Mouse (Mus musculus): ENCODE data around the gene Acd. TPM values are rescaled to one million over a fixed set of nuclear protein-coding genes. Genes with fewer than 3 reads are reported as not detected.

The Acd gene
- total RNA-seq, 2 experiments from 2014 or later = 23.1 to 24.0 TPM

- no peak for DNase-seq (ENCODE audit: low spot score in 2 of 2)
Observed at GRCm38 (mm10) chr8:105702731-105703415, 2.0 kb upstream of the Acd start.

- DNase-seq (ENCODE audit: low spot score in 2 of 2) = no peak
Observed at GRCm38 (mm10) chr8:105702001-105702401, 1.1 kb upstream of the Acd start.

GRCm38 (mm10) chr8:105700566-105700965, 336 bp downstream of the Acd start:
- DNase-seq (ENCODE audit: low spot score in 2 of 2) = peak in 1 of 2 experiments; percentile 40

- no peak for DNase-seq (ENCODE audit: low spot score in 2 of 2)
Observed at GRCm38 (mm10) chr8:105699488-105700215, 1.2 kb downstream of the Acd start.

- no peak for DNase-seq (ENCODE audit: low spot score in 2 of 2)
Observed at GRCm38 (mm10) chr8:105698734-105699133, 2.2 kb downstream of the Acd start.

DNA sequence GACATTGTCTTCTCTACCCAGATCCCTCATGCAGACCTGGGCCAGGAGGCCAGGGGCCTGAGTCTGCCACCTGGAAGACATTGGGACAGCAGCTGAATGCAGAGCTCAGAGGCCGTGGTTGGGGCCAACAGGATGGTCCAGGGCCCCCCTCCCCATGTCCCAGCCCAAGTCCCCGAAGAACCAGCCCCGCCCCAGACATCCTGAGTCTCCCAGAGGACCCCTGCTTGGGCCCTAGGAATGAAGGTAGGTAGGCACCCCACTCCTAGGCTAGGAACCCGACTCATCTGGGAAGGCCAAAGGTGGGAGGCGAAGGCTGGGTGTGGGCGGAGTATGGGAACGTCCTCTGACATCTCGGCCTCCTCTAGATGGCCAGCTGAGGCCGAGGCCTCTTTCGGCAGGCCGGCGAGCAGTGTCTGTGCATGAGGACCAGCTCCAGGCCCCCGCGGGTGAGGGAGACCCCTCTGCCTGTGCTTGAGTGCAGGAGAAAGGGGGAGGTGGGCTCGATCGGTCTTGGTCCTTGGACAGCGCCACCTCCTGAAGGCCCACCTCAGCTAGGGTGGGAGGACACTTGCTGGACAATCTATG, 3.6 kb downstream of the Acd start:
- DNase-seq (ENCODE audit: low spot score in 2 of 2) = no peak

GRCm38 (mm10) chr8:105695080-105695780, 5.7 kb downstream of the Acd start:
- no peak for DNase-seq (ENCODE audit: low spot score in 2 of 2)

- no peak for DNase-seq (ENCODE audit: low spot score in 2 of 2)
Observed at GRCm38 (mm10) chr8:105694051-105694799, 6.7 kb downstream of the Acd start.

GRCm38 (mm10) chr8:105693648-105694047, 7.3 kb downstream of the Acd start:
- DNase-seq (ENCODE audit: low spot score in 2 of 2) = peak in 1 of 2 experiments; percentile 68

DNA sequence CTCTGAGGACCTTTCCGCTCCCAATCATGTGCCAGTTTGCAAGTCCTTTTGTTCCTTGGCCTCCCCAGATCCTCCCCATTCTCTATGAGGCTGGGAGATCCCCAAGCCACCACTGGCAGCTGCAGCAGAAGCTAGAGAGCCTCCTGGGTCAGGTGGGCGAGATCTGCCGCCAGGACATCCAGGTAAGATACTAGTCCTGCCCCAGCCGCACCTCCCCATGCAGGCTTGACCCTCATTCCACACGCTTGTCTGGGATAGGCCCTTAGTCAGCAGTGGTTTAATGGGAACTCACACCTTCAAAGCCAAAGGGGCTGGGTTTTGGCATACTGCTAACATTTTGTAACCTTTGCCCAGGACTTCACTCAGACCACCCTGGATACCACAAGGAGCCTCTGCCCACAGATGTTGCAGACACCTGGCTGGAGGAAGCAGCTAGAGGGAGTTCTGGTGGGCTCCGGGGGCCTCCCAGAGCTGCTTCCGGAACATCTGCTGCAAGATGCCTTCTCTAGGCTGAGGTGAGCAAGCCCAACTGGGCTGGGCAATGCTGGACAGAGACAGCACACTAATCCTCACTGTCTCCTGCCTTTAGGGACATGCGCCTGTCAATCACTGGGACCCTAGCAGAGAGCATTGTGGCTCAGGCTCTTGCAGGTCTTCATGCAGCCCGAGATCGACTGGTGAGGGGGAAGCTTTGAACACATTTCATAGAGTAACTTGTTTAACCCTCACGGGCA, 8.3 kb downstream of the Acd start:
- no peak for DNase-seq (ENCODE audit: low spot score in 2 of 2)

GRCm38 (mm10) chr8:105690978-105691377, 9.9 kb downstream of the Acd start:
- no peak for DNase-seq (ENCODE audit: low spot score in 2 of 2)

- DNase-seq (ENCODE audit: low spot score in 2 of 2) = no peak
Observed at GRCm38 (mm10) chr8:105689983-105690360, 10.9 kb downstream of the Acd start.

GRCm38 (mm10) chr8:105689256-105689982, 11.5 kb downstream of the Acd start:
- DNase-seq (ENCODE audit: low spot score in 2 of 2) = no peak

- no peak for DNase-seq (ENCODE audit: low spot score in 2 of 2)
Observed at GRCm38 (mm10) chr8:105688242-105688752, 12.6 kb downstream of the Acd start.

DNA sequence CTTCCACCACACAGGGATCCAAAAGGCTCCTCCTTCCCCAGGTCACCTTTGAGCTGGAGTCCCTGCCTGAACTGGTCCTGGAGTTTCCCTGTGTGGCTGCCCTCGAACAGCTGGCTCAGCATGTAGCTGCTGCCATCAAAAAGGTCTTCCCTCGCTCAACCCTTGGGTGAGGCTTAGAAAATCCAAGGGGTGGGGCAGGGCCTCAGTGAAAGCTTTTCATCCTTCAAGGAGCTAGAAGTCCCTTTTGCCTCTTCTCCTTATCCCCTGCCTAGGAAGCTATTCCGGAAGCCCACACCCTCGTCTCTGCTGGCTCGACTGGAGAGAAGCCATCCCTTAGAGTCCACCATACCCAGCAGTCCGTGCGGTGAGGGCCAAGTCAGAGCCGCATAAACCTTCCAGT, 13.4 kb downstream of the Acd start:
- DNase-seq (ENCODE audit: low spot score in 2 of 2) = no peak

- DNase-seq (ENCODE audit: low spot score in 2 of 2) = no peak
Observed at GRCm38 (mm10) chr8:105686551-105686950, 14.4 kb downstream of the Acd start.

DNA sequence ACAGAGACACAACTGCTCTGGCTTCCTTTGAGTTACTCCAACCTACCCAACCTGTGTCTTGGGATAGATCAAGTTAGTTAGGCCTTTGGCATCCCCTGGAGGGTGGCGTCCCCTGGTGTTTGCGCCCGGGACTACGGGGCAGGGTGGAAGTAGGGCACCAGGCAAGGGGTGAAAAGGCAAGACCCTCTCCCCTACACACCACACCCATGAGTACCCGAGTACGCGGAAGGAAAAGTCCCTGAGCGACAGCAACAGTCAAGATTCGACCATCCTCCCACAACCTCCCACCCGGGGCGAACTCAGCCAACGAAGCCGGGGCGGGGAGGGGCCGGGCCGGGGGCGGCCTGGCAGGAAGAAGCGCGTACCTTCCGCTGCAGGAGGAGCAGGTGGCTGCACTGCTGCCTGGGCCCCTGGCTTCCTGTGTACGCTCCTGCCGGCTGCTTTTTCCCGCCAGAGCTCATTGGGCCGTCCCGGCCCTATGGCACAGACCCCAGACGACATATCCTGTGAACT, 15.1 kb downstream of the Acd start, which contains the start of gene Carmil2:
Gene Carmil2 (plus strand): TSS at position 479 of the 513 bp plus-strand sequence.
- DNase-seq (ENCODE audit: low spot score in 2 of 2) = peak in 1 of 2 experiments; percentile 61

- no peak for DNase-seq (ENCODE audit: low spot score in 2 of 2)
Observed at GRCm38 (mm10) chr8:105685325-105685724, 15.6 kb downstream of the Acd start.

DNA sequence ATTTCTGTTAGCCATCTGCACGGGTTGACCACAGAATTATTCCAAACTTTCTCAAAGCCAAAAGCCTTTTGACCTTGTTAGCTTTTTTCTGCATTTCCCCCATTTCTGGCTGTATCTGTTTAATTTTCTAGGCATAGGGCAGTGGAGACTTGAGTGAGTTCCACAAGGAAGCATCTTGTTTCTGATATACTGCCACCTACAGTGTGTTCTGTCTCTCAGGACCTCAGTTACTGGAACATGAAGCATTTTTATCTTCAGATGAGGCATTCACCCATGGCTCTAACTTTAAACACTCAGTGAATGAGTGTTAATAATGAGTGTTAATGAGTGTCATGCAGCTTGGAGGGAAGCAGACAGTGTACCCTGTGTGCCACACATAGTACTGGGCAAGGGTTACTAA, 23.0 kb downstream of the Acd start:
- DNase-seq (ENCODE audit: low spot score in 2 of 2) = no peak
